Mouse (Mus musculus): ENCODE results near the gene Fabp3. TPM values are rescaled to one million over a fixed set of nuclear protein-coding genes. Genes with fewer than 3 reads are reported as not detected.
A peak's percentile ranks its signal among the peaks of the same experiment; 100 is the strongest.

Gene Fabp3
- polyA plus RNA-seq, 1 experiment from 2014 or later = 308 TPM

- no peaks in the 10 kb centered on the region for H3K9me3 ChIP-seq (replicated peaks; ENCODE audit: control insufficient read depth, low read length, poor library complexity, severe bottlenecking)
- ATAC-seq = no peak
- H3K4me3 ChIP-seq (ENCODE audit: low read depth, low read length) = no peak overlapping the region
- H3K4me1 ChIP-seq (ENCODE audit: control insufficient read depth, insufficient read depth, low read length) = no peaks in the 10 kb centered on the region
- WGBS = 83% methylated on average over 9 of the region's 9 CpGs
- no peaks in the 10 kb centered on the region for H3K36me3 ChIP-seq (ENCODE audit: control insufficient read depth, insufficient read depth, low read length)
- H3K27ac ChIP-seq (ENCODE audit: low read length) = no peak overlapping the region
- H3K9ac ChIP-seq (ENCODE audit: low read depth, low read length) = no peak overlapping the region
- no peak overlapping the region for H3K4me2 ChIP-seq (ENCODE audit: low read length)
- no peaks in the 10 kb centered on the region for H3K27me3 ChIP-seq (ENCODE audit: control insufficient read depth, insufficient read depth, low read depth, low read length)
Measured at GRCm38 (mm10) chr4:130283826-130284225, 24.6 kb upstream of the Fabp3 start.

GRCm38 (mm10) chr4:130286531-130286930, 21.9 kb upstream of the Fabp3 start:
- H3K27ac ChIP-seq (ENCODE audit: low read length) = no peak overlapping the region
- no peaks in the 10 kb centered on the region for H3K36me3 ChIP-seq (ENCODE audit: control insufficient read depth, insufficient read depth, low read length)
- H3K4me3 ChIP-seq (ENCODE audit: low read depth, low read length) = no peak overlapping the region
- WGBS = 60% methylated on average over 3 of the region's 3 CpGs
- no peaks in the 10 kb centered on the region for H3K4me1 ChIP-seq (ENCODE audit: control insufficient read depth, insufficient read depth, low read length)
- no peaks in the 10 kb centered on the region for H3K27me3 ChIP-seq (ENCODE audit: control insufficient read depth, insufficient read depth, low read depth, low read length)
- no peak for ATAC-seq
- H3K9me3 ChIP-seq (replicated peaks; ENCODE audit: control insufficient read depth, low read length, poor library complexity, severe bottlenecking) = no peaks in the 10 kb centered on the region
- no peak overlapping the region for H3K4me2 ChIP-seq (ENCODE audit: low read length)
- no peak overlapping the region for H3K9ac ChIP-seq (ENCODE audit: low read depth, low read length)

GRCm38 (mm10) chr4:130289824-130290223, 18.6 kb upstream of the Fabp3 start:
- Histone ChIP-seq H3K9me3 (replicated peaks; ENCODE audit: control insufficient read depth, low read length, poor library complexity, severe bottlenecking) (no peaks in the 10 kb centered on the region), H3K4me2 (ENCODE audit: low read length) (no peak overlapping the region), H3K4me3 (ENCODE audit: low read depth, low read length) (no peak overlapping the region), H3K27me3 (ENCODE audit: control insufficient read depth, insufficient read depth, low read depth, low read length) (no peaks in the 10 kb centered on the region), H3K4me1 (ENCODE audit: control insufficient read depth, insufficient read depth, low read length) (no peaks in the 10 kb centered on the region), H3K27ac (ENCODE audit: low read length) (no peak overlapping the region), H3K36me3 (ENCODE audit: control insufficient read depth, insufficient read depth, low read length) (no peaks in the 10 kb centered on the region), H3K9ac (ENCODE audit: low read depth, low read length) (no peak overlapping the region)
- 81% methylated on average over 3 of the region's 3 CpGs for WGBS
- ATAC-seq = no peak

- ATAC-seq = peak; percentile 60; the same call in 1 of the 2 replicates
- WGBS = 5% methylated on average over 4 of the region's 4 CpGs
Measured at GRCm38 (mm10) chr4:130292271-130292670, 16.1 kb upstream of the Fabp3 start.

GRCm38 (mm10) chr4:130294513-130294912, 13.9 kb upstream of the Fabp3 start:
- H3K4me2 ChIP-seq (ENCODE audit: low read length) = no peak overlapping the region
- H3K9me3 ChIP-seq (replicated peaks; ENCODE audit: control insufficient read depth, low read length, poor library complexity, severe bottlenecking) = no peaks in the 10 kb centered on the region
- H3K9ac ChIP-seq (ENCODE audit: low read depth, low read length) = no peak overlapping the region
- no peak overlapping the region for H3K4me3 ChIP-seq (ENCODE audit: low read depth, low read length)
- no peaks in the 10 kb centered on the region for H3K4me1 ChIP-seq (ENCODE audit: control insufficient read depth, insufficient read depth, low read length)
- H3K27ac ChIP-seq (ENCODE audit: low read length) = no peak overlapping the region
- H3K36me3 ChIP-seq (ENCODE audit: control insufficient read depth, insufficient read depth, low read length) = no peaks in the 10 kb centered on the region
- 78% methylated on average over 8 of the region's 8 CpGs for whole genome bisulfite sequencing
- ATAC-seq = no peak
- H3K27me3 ChIP-seq (ENCODE audit: control insufficient read depth, insufficient read depth, low read depth, low read length) = no peaks in the 10 kb centered on the region

More at GRCm38 (mm10) chr4:130292271-130292670, 16.1 kb upstream of the Fabp3 start:
- Histone ChIP-seq H3K9me3 (replicated peaks; ENCODE audit: control insufficient read depth, low read length, poor library complexity, severe bottlenecking) (no peaks in the 10 kb centered on the region), H3K27ac (ENCODE audit: low read length) (no peak overlapping the region), H3K9ac (ENCODE audit: low read depth, low read length) (no peak overlapping the region), H3K36me3 (ENCODE audit: control insufficient read depth, insufficient read depth, low read length) (no peaks in the 10 kb centered on the region), H3K4me2 (ENCODE audit: low read length) (no peak overlapping the region), H3K4me1 (ENCODE audit: control insufficient read depth, insufficient read depth, low read length) (no peaks in the 10 kb centered on the region), H3K27me3 (ENCODE audit: control insufficient read depth, insufficient read depth, low read depth, low read length) (no peaks in the 10 kb centered on the region), H3K4me3 (ENCODE audit: low read depth, low read length) (no peak overlapping the region)

GRCm38 (mm10) chr4:130295047-130295745, 13.2 kb upstream of the Fabp3 start:
- no peak overlapping the region for H3K9ac ChIP-seq (ENCODE audit: low read depth, low read length)
- H3K27ac ChIP-seq (ENCODE audit: low read length) = no peak overlapping the region
- no peaks in the 10 kb centered on the region for H3K4me1 ChIP-seq (ENCODE audit: control insufficient read depth, insufficient read depth, low read length)
- no peak for ATAC-seq
- no peak overlapping the region for H3K4me2 ChIP-seq (ENCODE audit: low read length)
- no peaks in the 10 kb centered on the region for H3K36me3 ChIP-seq (ENCODE audit: control insufficient read depth, insufficient read depth, low read length)
- WGBS = 55% methylated on average over 23 of the region's 23 CpGs
- no peaks in the 10 kb centered on the region for H3K27me3 ChIP-seq (ENCODE audit: control insufficient read depth, insufficient read depth, low read depth, low read length)
- no peaks in the 10 kb centered on the region for H3K9me3 ChIP-seq (replicated peaks; ENCODE audit: control insufficient read depth, low read length, poor library complexity, severe bottlenecking)
- H3K4me3 ChIP-seq (ENCODE audit: low read depth, low read length) = no peak overlapping the region

GRCm38 (mm10) chr4:130296243-130296965, 12.0 kb upstream of the Fabp3 start:
- no peak overlapping the region for H3K27ac ChIP-seq (ENCODE audit: low read length)
- no peak overlapping the region for H3K4me2 ChIP-seq (ENCODE audit: low read length)
- 82% methylated on average over 13 of the region's 13 CpGs for WGBS
- no peaks in the 10 kb centered on the region for H3K9me3 ChIP-seq (replicated peaks; ENCODE audit: control insufficient read depth, low read length, poor library complexity, severe bottlenecking)
- H3K9ac ChIP-seq (ENCODE audit: low read depth, low read length) = no peak overlapping the region
- no peaks in the 10 kb centered on the region for H3K27me3 ChIP-seq (ENCODE audit: control insufficient read depth, insufficient read depth, low read depth, low read length)
- no peak for ATAC-seq
- H3K36me3 ChIP-seq (ENCODE audit: control insufficient read depth, insufficient read depth, low read length) = no peaks in the 10 kb centered on the region
- H3K4me1 ChIP-seq (ENCODE audit: control insufficient read depth, insufficient read depth, low read length) = no peaks in the 10 kb centered on the region
- H3K4me3 ChIP-seq (ENCODE audit: low read depth, low read length) = no peak overlapping the region

GRCm38 (mm10) chr4:130297123-130297529, 11.3 kb upstream of the Fabp3 start:
- Histone ChIP-seq H3K36me3 (ENCODE audit: control insufficient read depth, insufficient read depth, low read length) (no peaks in the 10 kb centered on the region), H3K4me3 (ENCODE audit: low read depth, low read length) (no peak overlapping the region), H3K27me3 (ENCODE audit: control insufficient read depth, insufficient read depth, low read depth, low read length) (no peaks in the 10 kb centered on the region), H3K4me2 (ENCODE audit: low read length) (no peak overlapping the region), H3K27ac (ENCODE audit: low read length) (no peak overlapping the region), H3K9ac (ENCODE audit: low read depth, low read length) (no peak overlapping the region), H3K9me3 (replicated peaks; ENCODE audit: control insufficient read depth, low read length, poor library complexity, severe bottlenecking) (no peaks in the 10 kb centered on the region), H3K4me1 (ENCODE audit: control insufficient read depth, insufficient read depth, low read length) (no peaks in the 10 kb centered on the region)
- no peak for ATAC-seq
- WGBS = 26% methylated on average over 13 of the region's 13 CpGs

GRCm38 (mm10) chr4:130298877-130299628, 9.3 kb upstream of the Fabp3 start:
- Histone ChIP-seq H3K4me3 (ENCODE audit: low read depth, low read length) (no peak overlapping the region), H3K27ac (ENCODE audit: low read length) (no peak overlapping the region), H3K4me1 (ENCODE audit: control insufficient read depth, insufficient read depth, low read length) (no peaks in the 10 kb centered on the region), H3K27me3 (ENCODE audit: control insufficient read depth, insufficient read depth, low read depth, low read length) (no peaks in the 10 kb centered on the region), H3K9ac (ENCODE audit: low read depth, low read length) (no peak overlapping the region), H3K9me3 (replicated peaks; ENCODE audit: control insufficient read depth, low read length, poor library complexity, severe bottlenecking) (no peaks in the 10 kb centered on the region), H3K36me3 (ENCODE audit: control insufficient read depth, insufficient read depth, low read length) (no peaks in the 10 kb centered on the region), H3K4me2 (ENCODE audit: low read length) (no peak overlapping the region)
- WGBS = 77% methylated on average over 11 of the region's 11 CpGs
- no peak for ATAC-seq

All from midbrain, embryonic 16.5 days (tissue).